Mouse (Mus musculus) forebrain, embryonic 14.5 days (tissue): ENCODE results near the gene Slc6a6. TPM values are rescaled to one million over a fixed set of nuclear protein-coding genes. Genes with fewer than 3 reads are reported as not detected.

Source experiments
- ATAC-seq: fragments of 200-750 bp; cut with Nextera tagmentation; 2 replicates; pipeline ENCODE4 v1.8.0; 2017; ENCODE audit warnings: mild to moderate bottlenecking, moderate library complexity
- DNase-seq: peaks from one replicate; pipeline ENCODE4 v3.0.0-alpha.2; 2015; ENCODE audit warnings: low spot score
- H3K27ac ChIP-seq: fragments of 300-500 bp; sonication (generic); 2 replicates; pipeline ENCODE4 v1.5.1; 2014; ENCODE audit warnings: low read depth, mild to moderate bottlenecking, control low read depth, low read length, moderate library complexity
- H3K27me3 ChIP-seq: fragments of 300-500 bp; sonication (generic); replicated peaks from 2 replicates; pipeline ENCODE4 v1.6.1; 2014; ENCODE audit warnings: low read length, control low read depth, mixed read lengths; ENCODE audit not compliant: control insufficient read depth, insufficient read depth
- H3K36me3 ChIP-seq: fragments of 300-500 bp; sonication (generic); 2 replicates; pipeline ENCODE4 v1.6.1; 2014; ENCODE audit warnings: low read length, control low read depth; ENCODE audit not compliant: control insufficient read depth, insufficient read depth
- H3K4me1 ChIP-seq: fragments of 300-500 bp; sonication (generic); 2 replicates; pipeline ENCODE4 v1.6.1; 2014; ENCODE audit warnings: antibody characterized with exemption, low read length, control low read depth; ENCODE audit not compliant: control insufficient read depth, insufficient read depth
- H3K4me2 ChIP-seq: fragments of 300-500 bp; sonication (generic); 2 replicates; pipeline ENCODE4 v1.6.1; 2014; ENCODE audit warnings: mild to moderate bottlenecking, control low read depth, low read length
- H3K4me3 ChIP-seq: fragments of 300-500 bp; sonication (generic); 2 replicates; pipeline ENCODE4 v1.5.1; 2014; ENCODE audit warnings: low read depth, low read length, control low read depth
- H3K9ac ChIP-seq: fragments of 300-500 bp; sonication (generic); 2 replicates; pipeline ENCODE4 v1.6.1; 2014; ENCODE audit warnings: mild to moderate bottlenecking, low read length, control low read depth, moderate library complexity
- H3K9me3 ChIP-seq: fragments of 300-500 bp; sonication (generic); replicated peaks from 2 replicates; pipeline ENCODE4 v1.6.1; 2016; ENCODE audit warnings: low read length, control low read depth, mixed read lengths; ENCODE audit not compliant: control insufficient read depth
- WGBS: fragments of 180-500 bp; shearing (Covaris S2); extraction: QIAGEN DNeasy Blood & Tissue Kit; methylation state at CpG from one replicate; pipeline ENCODE4 v1.1.7; 2014; 5-methylcytosine and 5-hydroxymethylcytosine counted together
- polyA plus RNA-seq: library from polyadenylated mRNA; unstranded; fragments of >200 nt; fragmentation: Nextera tagmentation; extraction: Ambion mirVana; gene quantifications from 2 replicates; pipeline ENCODE4 v1.2.1, GENCODE M21; 2014

The Slc6a6 gene
- polyA plus RNA-seq, 1 experiment from 2014 or later = 45.6 TPM

DNA sequence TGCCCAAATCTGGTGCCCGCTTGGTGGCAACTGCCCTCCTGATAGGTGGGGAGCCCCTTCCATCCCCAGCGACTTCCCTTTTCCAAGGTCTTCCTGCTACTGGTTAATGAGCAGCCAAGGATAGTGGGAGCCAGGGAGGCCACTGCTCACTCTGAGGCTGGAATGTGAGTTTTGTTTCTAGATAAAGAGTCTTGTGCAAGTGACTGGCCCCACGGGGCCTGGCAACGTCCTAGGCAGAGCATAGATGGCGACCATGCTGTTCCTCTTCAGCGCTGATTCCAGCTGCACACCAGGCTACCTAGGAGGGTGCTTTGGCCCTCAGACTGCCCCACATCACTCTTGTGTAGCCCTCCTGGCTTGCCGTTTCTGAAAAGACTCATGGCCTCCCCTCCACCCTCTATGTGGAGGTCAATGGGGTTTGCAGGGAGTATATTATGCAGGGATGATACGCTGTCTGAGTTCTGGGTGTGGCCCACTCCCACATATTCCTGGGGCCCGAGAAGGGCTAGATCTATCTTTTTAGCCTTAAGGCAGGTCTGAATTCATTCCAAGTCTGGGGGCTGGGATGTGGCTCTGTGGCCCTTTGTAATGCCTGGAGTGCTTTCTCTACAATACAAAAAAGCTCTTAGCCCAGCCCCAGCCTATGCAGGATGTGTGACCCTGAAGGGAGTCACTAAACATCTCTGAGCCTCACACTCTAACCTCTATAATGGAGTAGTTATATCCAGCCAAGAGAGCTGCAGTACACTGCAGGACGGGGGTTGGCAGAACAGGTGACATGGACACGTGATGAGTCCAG, 17.2 kb downstream of the Slc6a6 start:
- 0 out of 2 replicates have a peak, but pooled peaks cover 3% of the 10 kb centered on the region for H3K4me1 ChIP-seq
- peaks cover 50% of the 10 kb centered on the region for H3K36me3 ChIP-seq
- no peak overlapping the region for H3K4me3 ChIP-seq
- no peaks in the 10 kb centered on the region for H3K9me3 ChIP-seq
- H3K27ac ChIP-seq = no peak overlapping the region
- DNase-seq (no peak), ATAC-seq (no peak)
- H3K27me3 ChIP-seq = no peaks in the 10 kb centered on the region
- 86% methylated on average over 11 of the region's 11 CpGs for WGBS
- H3K4me2 ChIP-seq = no peak overlapping the region
- H3K9ac ChIP-seq = no peak overlapping the region

DNA sequence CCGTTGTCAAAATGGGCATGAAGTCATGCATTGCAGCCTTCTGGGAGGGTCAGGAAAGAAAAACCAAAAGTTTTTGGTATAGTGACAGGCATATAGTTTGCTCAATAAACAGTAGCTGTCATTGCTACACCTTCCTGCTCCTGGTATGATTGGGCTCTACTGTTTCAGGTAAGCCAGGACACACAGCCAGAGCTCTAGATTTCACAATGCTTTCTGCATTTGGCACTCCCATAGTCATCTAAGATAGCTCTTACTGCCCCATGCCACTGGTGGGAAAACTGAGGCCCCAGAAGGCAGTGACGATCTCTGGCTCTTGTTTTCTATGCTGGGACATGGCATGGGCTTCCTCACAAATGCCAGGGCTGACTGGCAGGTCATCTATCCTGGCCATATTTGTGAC, 19.6 kb downstream of the Slc6a6 start:
- Histone ChIP-seq H3K36me3 (peaks cover 54% of the 10 kb centered on the region), H3K4me3 (no peak overlapping the region), H3K4me1 (peaks cover 15% of the 10 kb centered on the region), H3K9me3 (no peaks in the 10 kb centered on the region), H3K27me3 (no peaks in the 10 kb centered on the region), H3K9ac (no peak overlapping the region), H3K4me2 (no peak overlapping the region), H3K27ac (no peak overlapping the region)
- WGBS = 100% methylated on average over 2 of the region's 2 CpGs
- ATAC-seq = no peak
- DNase-seq = no peak

DNA sequence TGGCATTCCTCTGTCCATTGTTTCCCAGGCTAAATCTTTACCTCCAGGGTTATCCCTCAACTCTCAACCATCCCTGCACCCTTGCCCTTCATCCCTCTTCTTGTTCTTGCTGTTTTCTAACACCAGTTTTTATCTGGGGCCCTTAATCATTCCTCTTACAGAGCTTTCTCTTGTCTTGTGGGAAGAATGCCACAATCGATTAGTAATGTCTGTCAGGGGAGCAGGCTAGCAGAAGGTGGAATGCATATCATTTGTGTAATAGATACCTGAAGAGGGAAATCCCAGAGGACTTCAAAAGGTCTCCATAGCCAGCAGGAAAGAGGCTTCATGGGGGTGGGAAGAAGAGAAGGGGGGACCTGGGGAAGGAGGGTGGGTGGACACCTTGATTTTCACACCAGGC, 20.6 kb downstream of the Slc6a6 start:
- 92% methylated on average over 1 of the region's 1 CpGs for WGBS
- Histone ChIP-seq H3K27me3 (no peaks in the 10 kb centered on the region), H3K9ac (no peak overlapping the region), H3K4me2 (no peak overlapping the region), H3K4me1 (peaks cover 12% of the 10 kb centered on the region), H3K27ac (no peak overlapping the region), H3K36me3 (peaks cover 49% of the 10 kb centered on the region), H3K4me3 (no peak overlapping the region), H3K9me3 (no peaks in the 10 kb centered on the region)
- no peak for DNase-seq
- no peak for ATAC-seq

DNA sequence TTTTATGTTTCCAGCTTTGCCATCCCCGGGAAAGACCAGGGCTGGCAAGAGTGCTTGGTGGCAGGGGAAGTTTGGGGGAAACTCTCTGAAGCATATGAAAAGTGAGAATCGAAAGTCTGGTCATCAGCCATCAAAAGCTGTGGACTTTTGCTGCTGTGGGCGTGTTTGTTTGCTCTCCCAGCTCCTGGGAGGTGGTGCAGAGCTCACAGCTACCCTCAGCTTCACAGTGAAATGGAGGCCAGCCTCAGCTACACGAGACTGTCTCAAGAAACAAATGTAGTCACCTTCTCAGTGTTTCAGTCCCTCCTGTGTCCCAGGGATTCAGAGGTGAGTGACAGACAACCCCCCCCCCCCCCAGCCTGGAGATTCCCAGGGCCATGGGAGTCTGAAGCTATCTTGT, 21.8 kb downstream of the Slc6a6 start:
- no peak overlapping the region for H3K4me3 ChIP-seq
- H3K9ac ChIP-seq = no peak overlapping the region
- no peak overlapping the region for H3K4me2 ChIP-seq
- WGBS = 79% methylated on average over 4 of the region's 4 CpGs
- DNase-seq (no peak), ATAC-seq (no peak)
- peaks cover 43% of the 10 kb centered on the region for H3K36me3 ChIP-seq
- no peaks in the 10 kb centered on the region for H3K9me3 ChIP-seq
- no peaks in the 10 kb centered on the region for H3K27me3 ChIP-seq
- no peak overlapping the region for H3K27ac ChIP-seq
- H3K4me1 ChIP-seq = peaks cover 12% of the 10 kb centered on the region

DNA sequence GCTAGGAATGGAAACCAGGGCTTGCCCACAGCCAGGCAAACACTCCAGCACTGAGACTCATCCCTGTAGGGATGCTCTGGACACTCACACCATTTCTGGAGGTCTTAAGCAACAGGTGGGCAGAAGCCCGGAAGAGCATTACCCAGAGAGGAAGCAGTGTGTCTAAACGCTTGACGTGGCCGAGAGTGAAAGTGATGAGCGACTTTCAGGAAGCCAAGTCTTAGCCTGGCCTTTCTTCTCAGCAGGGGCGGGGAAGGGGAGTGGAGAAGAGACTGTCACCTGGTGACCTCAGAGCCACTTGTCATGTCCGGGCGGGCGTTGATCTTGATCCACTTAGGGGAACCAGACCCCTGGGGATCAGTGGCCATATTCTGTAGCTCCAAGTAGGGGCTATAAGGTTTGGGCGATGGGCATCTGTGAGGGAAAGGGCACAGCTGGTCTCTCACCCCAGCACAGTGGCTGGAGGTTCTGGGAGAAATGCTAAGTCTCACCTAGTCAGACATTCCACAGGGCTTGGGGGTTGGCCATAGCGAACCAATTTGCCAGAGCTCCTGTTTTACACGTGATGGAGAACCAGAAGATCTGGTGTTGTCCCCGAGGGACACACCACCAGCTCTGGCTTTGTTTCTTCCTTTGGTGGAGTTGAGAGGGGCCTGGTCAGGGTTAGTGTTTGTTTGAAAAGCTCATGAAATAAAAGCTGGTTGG, 22.4 kb downstream of the Slc6a6 start:
- H3K27me3 ChIP-seq = no peaks in the 10 kb centered on the region
- no peak for ATAC-seq
- no peak overlapping the region for H3K27ac ChIP-seq
- peaks cover 39% of the 10 kb centered on the region for H3K36me3 ChIP-seq
- no peak overlapping the region for H3K9ac ChIP-seq
- peaks cover 12% of the 10 kb centered on the region for H3K4me1 ChIP-seq
- no peak overlapping the region for H3K4me2 ChIP-seq
- no peak overlapping the region for H3K4me3 ChIP-seq
- 91% methylated on average over 13 of the region's 13 CpGs for WGBS
- no peaks in the 10 kb centered on the region for H3K9me3 ChIP-seq
- DNase-seq = no peak

DNA sequence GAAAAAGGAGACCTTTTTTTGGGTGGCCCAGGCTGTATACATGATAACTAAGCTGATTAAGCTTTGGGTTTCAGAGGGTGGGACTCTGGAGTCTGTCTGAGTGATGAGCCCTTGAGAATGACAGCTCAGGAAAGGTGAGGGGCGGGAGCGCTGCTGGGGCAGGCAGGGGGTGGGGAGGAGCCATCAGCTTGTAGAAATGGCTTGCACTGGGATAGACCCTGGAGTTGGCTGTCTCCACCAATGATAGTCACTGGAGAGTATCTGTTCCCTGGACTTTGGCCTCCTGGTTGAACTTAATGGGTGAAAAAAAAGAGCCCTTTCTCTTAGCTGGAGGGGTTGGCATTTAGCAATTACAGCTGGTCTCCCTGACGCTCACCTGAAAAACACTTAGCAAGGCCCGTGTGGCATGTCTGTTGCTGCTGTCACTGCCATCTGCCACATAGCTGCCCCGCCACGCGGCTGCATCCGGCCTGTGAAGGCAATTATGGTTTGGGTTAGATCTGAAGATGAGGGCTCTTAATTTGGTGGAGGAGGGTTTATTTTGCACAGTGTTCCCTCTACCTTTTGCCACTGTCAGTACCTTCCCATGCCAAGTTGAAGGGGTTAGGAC, 23.5 kb downstream of the Slc6a6 start:
- Histone ChIP-seq H3K4me3 (no peak overlapping the region), H3K9ac (no peak overlapping the region), H3K27me3 (no peaks in the 10 kb centered on the region), H3K4me1 (peaks cover 16% of the 10 kb centered on the region), H3K27ac (peak overlapping the region; percentile 86), H3K9me3 (no peaks in the 10 kb centered on the region), H3K4me2 (no peak overlapping the region), H3K36me3 (peaks cover 35% of the 10 kb centered on the region; the same call in 1 of the 2 replicates)
- DNase-seq = no peak
- peak; percentile 33 for ATAC-seq
- 72% methylated on average over 8 of the region's 8 CpGs for WGBS

DNA sequence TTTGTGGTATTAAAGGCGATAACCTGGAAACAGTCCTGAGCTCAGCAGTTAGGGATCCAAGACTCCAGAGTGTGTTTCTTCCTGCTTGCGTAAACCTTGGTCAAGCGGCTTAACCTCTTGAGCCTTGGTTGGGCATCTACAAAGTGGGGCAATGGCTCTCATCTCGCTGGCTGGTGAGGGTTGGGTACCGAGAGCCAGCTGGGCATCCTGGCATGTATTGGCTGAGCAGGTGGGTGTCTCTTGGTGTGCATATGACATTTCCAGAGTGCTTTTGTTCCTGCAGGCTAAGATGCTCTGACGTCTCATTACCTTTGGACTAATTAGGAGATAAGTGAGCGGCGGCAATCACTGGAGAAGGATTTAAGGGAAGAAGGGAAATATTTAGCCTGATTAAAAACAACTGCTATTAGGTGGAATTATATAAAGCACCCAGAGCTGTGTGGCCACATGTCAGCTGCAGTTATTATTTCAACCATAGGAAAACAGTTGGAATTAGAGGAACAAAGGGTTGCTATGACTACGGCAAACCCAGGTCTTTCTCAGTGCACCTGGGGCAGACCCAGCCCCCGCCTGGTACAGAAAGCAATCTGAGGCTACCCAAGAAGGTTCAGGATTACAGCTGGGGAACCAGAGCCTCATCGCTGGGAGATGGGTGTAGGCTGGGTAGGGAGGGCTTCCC, 24.2 kb downstream of the Slc6a6 start:
- Histone ChIP-seq H3K4me3 (no peak overlapping the region), H3K27ac (peak overlapping the region; percentile 86), H3K4me1 (peaks cover 23% of the 10 kb centered on the region), H3K9me3 (no peaks in the 10 kb centered on the region), H3K9ac (0 out of 2 replicates have a peak overlapping the region, but pooled peaks have one; percentile 8), H3K36me3 (peaks cover 31% of the 10 kb centered on the region; the same call in 1 of the 2 replicates), H3K27me3 (no peaks in the 10 kb centered on the region), H3K4me2 (0 out of 2 replicates have a peak overlapping the region, but pooled peaks have one; percentile 5)
- peak; percentile 70 for ATAC-seq
- 58% methylated on average over 11 of the region's 11 CpGs for WGBS
- peak; percentile 72 for DNase-seq

DNA sequence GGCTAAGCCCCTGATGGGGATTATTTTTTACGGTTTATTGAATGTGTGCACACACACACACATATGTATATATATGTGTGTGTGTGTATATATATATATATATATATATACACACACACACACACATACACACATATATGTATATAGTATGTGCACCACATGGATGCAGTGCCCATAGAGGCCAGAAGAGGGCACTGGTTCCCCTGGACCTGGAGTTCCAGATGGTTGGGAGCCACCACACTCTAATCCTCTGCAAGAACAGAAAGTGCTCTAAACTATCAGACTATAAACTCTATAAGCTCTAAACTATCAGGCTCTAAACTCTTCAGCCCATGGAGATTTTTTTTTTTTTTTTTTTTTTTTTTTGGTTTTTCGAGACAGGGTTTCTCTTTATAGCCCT, 25.1 kb downstream of the Slc6a6 start:
- ATAC-seq = no peak

More for the DNA sequence above, 25.1 kb downstream of the Slc6a6 start:
- 96% methylated on average over 2 of the region's 2 CpGs for WGBS
- H3K4me1 ChIP-seq = peaks cover 28% of the 10 kb centered on the region
- no peak for DNase-seq
- no peaks in the 10 kb centered on the region for H3K9me3 ChIP-seq
- H3K27ac ChIP-seq = peak overlapping the region; percentile 86
- H3K4me3 ChIP-seq = no peak overlapping the region
- H3K9ac ChIP-seq = no peak overlapping the region
- H3K4me2 ChIP-seq = no peak overlapping the region
- H3K27me3 ChIP-seq = no peaks in the 10 kb centered on the region
- peaks cover 25% of the 10 kb centered on the region; the same call in 1 of the 2 replicates for H3K36me3 ChIP-seq
